Mouse (Mus musculus): ENCODE measurements around the gene Cntn4.

- TF ChIP-seq POLR2A (IDR thresholded peaks at IDR 0.05; ENCODE audit: borderline replicate concordance, extremely low read depth, insufficient read depth, insufficient read length, poor library complexity, severe bottlenecking) (no peak), CTCF (IDR thresholded peaks at IDR 0.05; ENCODE audit: borderline replicate concordance, extremely low read depth, insufficient read depth, insufficient read length) (no peak)
These were observed 1.3 kb downstream of the Cntn4 start for GRCm38 (mm10) chr6:105678778-105679177.

Measured in brain, embryonic 14.5 days (tissue).